Mouse (Mus musculus): Measurements from ENCODE around the gene Zbtb8os.

GRCm38 (mm10) chr4:129297724-129298123 lies 37.8 kb upstream of the Zbtb8os start:
- TF ChIP-seq EP300 (optimal IDR thresholded peaks at IDR 0.05) (no peak), CTCF (IDR thresholded peaks at IDR 0.05; ENCODE audit: low read depth) (no peak)

All from stomach, postnatal 0 days (tissue).